Mouse (Mus musculus): ENCODE results near the gene Fam180a. TPM values are rescaled to one million over a fixed set of nuclear protein-coding genes. Genes with fewer than 3 reads are reported as not detected.

Gene Fam180a
- polyA plus RNA-seq, 1 experiment from 2014 or later: not detected

DNA sequence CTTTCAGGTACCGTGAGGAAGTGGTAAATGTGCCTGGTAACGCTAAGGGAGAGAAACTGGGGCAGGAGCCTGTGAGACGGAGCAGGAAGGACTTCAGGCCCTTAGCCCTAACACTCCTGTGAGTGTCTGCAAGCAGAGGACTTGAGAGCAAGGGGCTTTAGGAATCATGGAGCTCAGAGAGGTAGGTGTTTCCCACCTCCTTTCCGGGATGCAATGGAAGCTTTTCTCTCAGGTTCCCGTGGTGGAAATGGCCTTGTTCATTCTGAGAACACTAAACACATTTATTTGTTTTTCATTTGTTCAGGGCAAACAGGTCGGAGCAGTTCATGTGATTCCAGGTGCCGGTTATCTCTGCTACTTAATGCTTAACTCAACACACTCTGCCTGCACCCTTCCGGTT lies 11.9 kb upstream of the Fam180a start:
- no peak overlapping the region for H3K4me3 ChIP-seq
- DNase-seq (ENCODE audit: low spot score): no peak
- H3K9me3 ChIP-seq: no peaks in the 10 kb centered on the region
- no peaks in the 10 kb centered on the region for H3K27me3 ChIP-seq (replicated peaks; ENCODE audit: low read depth, poor library complexity, severe bottlenecking)
- no peaks in the 10 kb centered on the region for H3K36me3 ChIP-seq (replicated peaks)
- H3K27ac ChIP-seq (replicated peaks): no peak overlapping the region
- WGBS: 78% methylated on average over 8 of the region's 8 CpGs
- peaks cover 10% of the 10 kb centered on the region for H3K4me1 ChIP-seq

DNA sequence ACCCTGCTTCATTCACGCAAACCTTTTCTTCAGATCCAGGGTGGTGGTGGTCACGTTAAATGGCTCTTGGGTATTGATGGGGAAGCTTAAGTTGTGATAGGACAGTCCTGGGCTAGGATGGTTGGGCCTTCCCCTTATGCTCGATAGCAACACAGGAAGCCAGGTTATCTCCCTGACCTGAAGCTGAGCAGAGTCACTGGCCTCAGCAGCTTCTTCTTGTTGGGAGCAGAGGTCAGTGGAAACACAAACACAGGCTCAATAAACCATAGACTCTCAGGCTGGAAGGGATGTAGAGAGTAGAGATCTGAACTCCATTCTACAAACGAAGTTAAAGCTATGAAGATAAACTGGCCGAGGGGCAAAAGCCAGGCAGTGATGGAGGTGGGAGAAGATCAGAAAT lies 9.5 kb upstream of the Fam180a start:
- Histone ChIP-seq H3K36me3 (replicated peaks) (no peaks in the 10 kb centered on the region), H3K4me3 (no peak overlapping the region), H3K27me3 (replicated peaks; ENCODE audit: low read depth, poor library complexity, severe bottlenecking) (no peaks in the 10 kb centered on the region), H3K27ac (replicated peaks) (no peak overlapping the region), H3K9me3 (no peaks in the 10 kb centered on the region), H3K4me1 (peaks cover 20% of the 10 kb centered on the region)
- WGBS: 61% methylated on average over 5 of the region's 5 CpGs
- DNase-seq (ENCODE audit: low spot score): no peak

DNA sequence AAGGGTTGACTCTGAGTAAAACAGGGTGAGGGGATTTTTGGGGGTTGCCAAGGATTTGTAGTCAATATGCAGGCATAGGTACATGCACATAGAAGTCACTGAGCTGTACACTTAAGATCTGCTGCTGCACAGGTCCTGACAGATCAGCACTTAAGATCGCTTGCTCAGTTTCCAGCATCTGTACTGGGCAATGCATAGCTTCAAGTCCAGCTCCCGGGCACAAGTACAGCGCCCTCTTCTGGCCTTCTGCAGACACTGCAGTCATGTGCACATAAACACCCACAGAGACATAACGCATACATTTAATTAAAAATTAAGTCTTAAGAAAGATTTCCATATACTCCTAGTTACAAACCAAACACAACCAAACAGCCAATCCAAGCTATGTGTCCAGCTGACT lies 8.3 kb upstream of the Fam180a start:
- Histone ChIP-seq H3K36me3 (replicated peaks) (no peaks in the 10 kb centered on the region), H3K4me1 (peaks cover 20% of the 10 kb centered on the region), H3K27me3 (replicated peaks; ENCODE audit: low read depth, poor library complexity, severe bottlenecking) (no peaks in the 10 kb centered on the region), H3K9me3 (no peaks in the 10 kb centered on the region), H3K27ac (replicated peaks) (no peak overlapping the region), H3K4me3 (no peak overlapping the region)
- WGBS: 74% methylated on average over 4 of the region's 4 CpGs
- DNase-seq (ENCODE audit: low spot score): no peak

DNA sequence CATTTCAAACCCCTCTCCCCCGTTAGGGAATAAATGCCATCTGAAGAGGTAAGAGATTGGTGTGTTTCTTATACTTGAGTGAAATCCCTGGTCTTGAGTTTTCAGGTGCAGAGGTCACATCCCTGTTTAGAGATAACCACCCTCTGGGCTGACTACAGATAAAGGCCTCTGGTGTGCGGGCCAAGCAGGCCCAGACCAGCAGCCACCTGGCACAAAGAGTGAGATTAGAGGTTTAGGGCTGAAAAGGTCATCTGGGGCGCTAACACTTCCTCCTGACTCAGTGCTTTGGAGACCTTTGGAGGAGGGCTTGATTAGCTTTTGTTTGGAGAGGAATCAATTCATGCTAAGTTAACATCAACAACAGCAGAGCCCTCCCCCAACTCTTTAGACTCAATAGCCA lies 7.7 kb upstream of the Fam180a start:
- no peak for DNase-seq (ENCODE audit: low spot score)
- peaks cover 16% of the 10 kb centered on the region for H3K4me1 ChIP-seq
- H3K36me3 ChIP-seq (replicated peaks): no peaks in the 10 kb centered on the region
- 26% methylated on average over 3 of the region's 3 CpGs for WGBS
- no peaks in the 10 kb centered on the region for H3K27me3 ChIP-seq (replicated peaks; ENCODE audit: low read depth, poor library complexity, severe bottlenecking)
- no peak overlapping the region for H3K27ac ChIP-seq (replicated peaks)
- H3K9me3 ChIP-seq: no peaks in the 10 kb centered on the region
- H3K4me3 ChIP-seq: no peak overlapping the region

DNA sequence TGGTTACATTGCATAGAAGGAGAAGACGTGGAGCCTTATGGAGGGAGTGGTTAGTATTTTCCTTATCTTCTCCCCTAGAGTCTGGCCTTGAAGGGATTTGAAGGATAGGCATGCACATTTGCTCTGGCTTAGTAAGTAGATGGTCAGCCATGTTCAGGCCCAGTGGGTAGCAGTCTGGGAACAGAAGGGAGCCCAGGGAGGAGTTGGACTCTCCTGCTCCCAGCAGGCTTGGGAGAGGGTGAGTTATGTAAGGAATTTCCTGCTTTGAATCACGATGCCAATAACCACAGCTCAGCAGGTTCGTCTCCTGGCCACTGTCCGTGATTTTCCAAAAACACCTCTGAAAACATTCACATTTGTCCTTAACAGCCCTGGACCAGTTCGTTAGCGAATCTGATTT lies 4.9 kb upstream of the Fam180a start:
- Histone ChIP-seq H3K36me3 (replicated peaks) (no peaks in the 10 kb centered on the region), H3K4me1 (peaks cover 14% of the 10 kb centered on the region; the same call in 1 of the 2 replicates), H3K27ac (replicated peaks) (no peak overlapping the region; the same call in 1 of the 2 replicates), H3K27me3 (replicated peaks; ENCODE audit: low read depth, poor library complexity, severe bottlenecking) (no peaks in the 10 kb centered on the region), H3K4me3 (no peak overlapping the region), H3K9me3 (no peaks in the 10 kb centered on the region)
- no peak for DNase-seq (ENCODE audit: low spot score)
- 52% methylated on average over 6 of the region's 6 CpGs for WGBS

DNA sequence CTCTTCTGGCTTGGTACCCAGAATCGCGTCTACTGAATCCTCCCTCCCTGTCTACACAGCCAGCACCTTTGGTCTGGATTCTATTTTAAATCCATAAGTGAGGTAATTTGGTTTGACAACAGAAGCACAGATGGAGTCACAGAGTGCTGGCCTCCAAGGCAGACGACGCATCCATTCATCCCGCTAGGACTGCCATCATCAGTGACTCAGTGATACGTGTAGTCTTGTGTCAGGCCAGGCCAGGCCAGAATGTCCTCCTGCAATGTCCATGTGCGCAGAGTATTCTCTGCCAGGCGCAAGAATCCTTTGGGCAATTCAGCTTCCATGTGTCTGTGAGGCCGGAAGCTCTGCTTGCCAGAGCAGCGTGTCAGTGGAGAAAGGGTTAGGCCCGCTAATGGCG lies 4.0 kb upstream of the Fam180a start:
- H3K27me3 ChIP-seq (replicated peaks; ENCODE audit: low read depth, poor library complexity, severe bottlenecking): no peaks in the 10 kb centered on the region
- peaks cover 16% of the 10 kb centered on the region; the same call in 1 of the 2 replicates for H3K4me1 ChIP-seq
- DNase-seq (ENCODE audit: low spot score): no peak
- no peak overlapping the region for H3K4me3 ChIP-seq
- WGBS: 96% methylated on average over 12 of the region's 12 CpGs
- no peaks in the 10 kb centered on the region for H3K36me3 ChIP-seq (replicated peaks)
- H3K27ac ChIP-seq (replicated peaks): no peak overlapping the region
- no peaks in the 10 kb centered on the region for H3K9me3 ChIP-seq

DNA sequence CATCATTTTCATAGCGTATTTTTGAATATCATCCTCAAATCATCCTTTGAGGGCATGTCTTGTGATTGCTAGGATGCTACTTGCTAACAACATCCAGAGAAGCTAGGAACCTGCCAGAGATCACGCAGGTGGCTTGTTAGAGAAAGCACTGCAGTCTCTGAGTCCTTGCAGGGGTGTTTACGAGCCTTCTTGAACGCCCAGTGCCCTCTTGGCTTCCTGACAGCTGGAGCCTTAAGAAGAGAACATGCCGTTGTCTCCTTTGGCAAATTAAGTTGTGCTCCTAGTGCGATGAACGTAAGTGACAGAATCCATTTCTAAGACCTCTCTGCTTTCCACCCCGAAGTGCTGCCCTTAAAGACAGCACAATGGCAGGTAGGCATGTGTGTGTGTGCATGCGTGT lies 1.6 kb downstream of the Fam180a start:
- 81% methylated on average over 9 of the region's 9 CpGs for WGBS
- no peak for DNase-seq (ENCODE audit: low spot score)
- Histone ChIP-seq H3K36me3 (replicated peaks) (no peaks in the 10 kb centered on the region), H3K9me3 (no peaks in the 10 kb centered on the region), H3K27me3 (replicated peaks; ENCODE audit: low read depth, poor library complexity, severe bottlenecking) (no peaks in the 10 kb centered on the region), H3K27ac (replicated peaks) (no peak overlapping the region), H3K4me3 (no peak overlapping the region), H3K4me1 (0 out of 2 replicates have a peak, but pooled peaks cover 3% of the 10 kb centered on the region)

DNA sequence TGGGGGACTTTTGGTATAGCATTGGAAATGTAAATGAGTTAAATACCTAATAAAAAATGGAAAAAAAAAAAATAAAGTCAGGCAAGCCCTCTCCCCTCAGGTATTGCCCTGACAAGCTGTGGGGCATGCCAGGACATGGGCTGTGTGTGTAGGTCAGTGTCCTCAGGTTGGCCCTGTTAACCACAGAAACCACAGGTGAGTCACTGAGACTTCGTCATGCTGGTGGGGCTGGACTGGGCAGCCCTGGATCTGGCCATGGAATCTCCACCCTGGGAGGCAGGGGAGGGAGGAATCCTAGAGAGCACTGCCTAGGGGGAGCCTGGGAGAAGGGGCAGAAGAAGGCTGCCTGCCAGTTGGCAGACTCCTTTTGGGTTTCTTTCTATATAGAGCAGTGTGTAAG lies 2.9 kb downstream of the Fam180a start:
- Histone ChIP-seq H3K36me3 (replicated peaks) (no peaks in the 10 kb centered on the region), H3K4me1 (0 out of 2 replicates have a peak, but pooled peaks cover 3% of the 10 kb centered on the region), H3K9me3 (no peaks in the 10 kb centered on the region), H3K27me3 (replicated peaks; ENCODE audit: low read depth, poor library complexity, severe bottlenecking) (no peaks in the 10 kb centered on the region), H3K27ac (replicated peaks) (no peak overlapping the region), H3K4me3 (no peak overlapping the region)
- no peak for DNase-seq (ENCODE audit: low spot score)
- 71% methylated on average over 1 of the region's 1 CpGs for WGBS

DNA sequence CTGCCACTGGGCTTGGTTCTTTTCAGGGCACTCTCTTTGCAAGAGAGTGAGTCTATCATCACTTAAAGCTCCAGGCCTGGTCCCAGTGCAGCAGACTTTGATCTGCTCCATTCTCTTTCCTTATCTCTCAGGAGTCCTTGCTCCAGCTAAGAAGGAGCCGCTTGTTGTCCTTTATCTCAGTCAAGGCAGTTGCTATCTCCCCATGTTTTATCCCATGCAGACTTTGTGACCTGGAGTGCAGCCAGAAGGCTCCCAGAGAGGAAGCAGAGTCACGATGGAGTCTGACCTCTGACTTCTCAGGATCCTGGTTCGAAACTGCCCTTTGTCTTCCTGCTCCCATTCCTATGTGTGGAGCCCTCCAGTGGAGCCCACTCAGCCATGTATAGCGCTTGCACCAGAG lies 4.8 kb downstream of the Fam180a start:
- 74% methylated on average over 4 of the region's 4 CpGs for WGBS
- Histone ChIP-seq H3K4me1 (0 out of 2 replicates have a peak, but pooled peaks cover 3% of the 10 kb centered on the region), H3K27ac (replicated peaks) (no peak overlapping the region), H3K27me3 (replicated peaks; ENCODE audit: low read depth, poor library complexity, severe bottlenecking) (no peaks in the 10 kb centered on the region), H3K36me3 (replicated peaks) (no peaks in the 10 kb centered on the region), H3K4me3 (no peak overlapping the region), H3K9me3 (no peaks in the 10 kb centered on the region)
- no peak for DNase-seq (ENCODE audit: low spot score)

DNA sequence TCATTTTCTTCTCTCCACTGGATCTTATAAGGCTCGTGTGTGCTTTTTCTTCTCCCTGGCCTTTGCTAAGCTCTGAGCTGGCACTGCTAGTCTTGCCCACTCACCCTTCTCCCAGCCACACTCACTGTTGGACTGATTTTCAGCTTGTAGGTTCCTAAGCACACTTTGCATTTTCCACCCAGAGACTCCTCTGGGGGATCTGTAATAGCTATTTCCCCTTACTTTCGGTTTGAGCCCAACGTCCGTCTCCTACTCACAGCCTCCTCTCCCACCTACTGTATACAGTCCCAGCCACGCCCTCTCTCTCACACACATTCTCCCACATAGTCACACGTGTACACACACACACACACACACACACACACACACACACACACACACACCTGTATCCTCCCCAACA lies 6.1 kb downstream of the Fam180a start:
- no peak for DNase-seq (ENCODE audit: low spot score)
- Histone ChIP-seq H3K27ac (replicated peaks) (no peak overlapping the region), H3K9me3 (no peaks in the 10 kb centered on the region), H3K36me3 (replicated peaks) (no peaks in the 10 kb centered on the region), H3K4me1 (no peaks in the 10 kb centered on the region), H3K4me3 (no peak overlapping the region), H3K27me3 (replicated peaks; ENCODE audit: low read depth, poor library complexity, severe bottlenecking) (no peaks in the 10 kb centered on the region)
- WGBS: 82% methylated on average over 6 of the region's 6 CpGs

DNA sequence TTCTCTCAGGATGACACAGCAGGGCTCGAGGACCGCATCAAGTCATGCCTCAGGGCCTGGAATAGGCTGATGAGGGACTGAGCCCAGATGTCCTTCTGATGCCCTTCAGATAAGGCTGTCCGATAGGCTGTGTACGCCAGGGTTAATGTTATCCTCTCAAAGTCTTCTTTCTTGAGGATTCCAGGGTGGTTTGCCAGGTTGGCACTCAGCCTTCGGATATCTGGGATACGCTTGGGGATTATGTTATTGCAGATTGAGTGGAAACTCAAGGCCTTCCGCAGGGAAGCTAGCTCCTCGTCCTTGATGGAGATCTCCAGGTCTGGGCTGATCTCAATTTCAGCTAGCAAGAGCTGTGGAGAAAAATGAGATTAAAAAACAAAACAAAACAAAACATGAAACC lies 12.4 kb downstream of the Fam180a start:
- Histone ChIP-seq H3K27ac (replicated peaks) (no peak overlapping the region), H3K9me3 (no peaks in the 10 kb centered on the region), H3K27me3 (replicated peaks; ENCODE audit: low read depth, poor library complexity, severe bottlenecking) (no peaks in the 10 kb centered on the region), H3K36me3 (replicated peaks) (no peaks in the 10 kb centered on the region), H3K4me1 (no peaks in the 10 kb centered on the region), H3K4me3 (no peak overlapping the region)
- DNase-seq (ENCODE audit: low spot score): no peak
- WGBS: 91% methylated on average over 8 of the region's 8 CpGs

DNA sequence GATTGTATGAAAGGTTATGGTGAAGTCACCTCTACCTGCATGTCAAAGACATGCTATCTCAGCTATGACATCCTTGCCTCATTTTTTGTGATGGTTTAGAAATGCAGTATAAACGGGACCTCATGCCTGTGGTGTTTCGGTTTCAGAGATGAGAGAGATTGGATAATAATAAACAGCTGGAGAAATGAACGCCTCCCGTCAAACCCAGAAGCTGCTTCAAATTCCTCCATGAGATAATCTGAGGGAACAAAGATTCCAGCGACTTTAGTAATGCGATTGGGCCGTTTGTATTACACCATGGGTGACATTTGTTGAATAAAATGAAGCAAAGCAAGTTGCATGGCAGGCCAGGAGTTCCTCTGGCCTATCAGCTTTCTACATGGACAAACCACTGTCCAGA lies 16.5 kb downstream of the Fam180a start:
- Histone ChIP-seq H3K4me1 (no peaks in the 10 kb centered on the region), H3K27ac (replicated peaks) (no peak overlapping the region), H3K36me3 (replicated peaks) (no peaks in the 10 kb centered on the region), H3K4me3 (no peak overlapping the region), H3K27me3 (replicated peaks; ENCODE audit: low read depth, poor library complexity, severe bottlenecking) (no peaks in the 10 kb centered on the region), H3K9me3 (no peaks in the 10 kb centered on the region)
- no peak for DNase-seq (ENCODE audit: low spot score)
- WGBS: 57% methylated on average over 7 of the region's 7 CpGs

DNA sequence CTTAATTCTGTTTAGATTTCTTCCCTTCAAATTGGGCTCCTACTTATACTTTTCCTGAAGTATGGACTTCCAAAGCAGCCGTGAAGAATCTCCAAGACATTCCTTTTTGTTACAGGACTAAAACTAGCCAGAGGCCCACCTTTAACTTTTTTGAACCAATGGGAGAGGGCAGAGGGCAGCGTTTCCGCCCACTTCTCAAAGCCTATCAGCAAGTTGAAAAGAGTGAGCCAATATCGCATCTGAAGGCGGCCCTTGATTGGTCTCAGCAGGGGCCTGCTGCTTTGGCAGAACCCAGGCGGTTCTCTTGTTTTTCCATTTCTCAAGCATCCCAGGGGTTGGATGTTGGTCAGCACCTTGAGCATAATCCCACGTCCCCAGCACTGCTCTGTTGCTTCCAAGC lies 17.9 kb downstream of the Fam180a start, which contains the start of gene Slc13a4:
Gene Slc13a4, minus strand, starts transcription at position 95 of the 400 bp plus-strand sequence.
- Histone ChIP-seq H3K4me1 (no peaks in the 10 kb centered on the region), H3K27me3 (replicated peaks; ENCODE audit: low read depth, poor library complexity, severe bottlenecking) (no peaks in the 10 kb centered on the region), H3K36me3 (replicated peaks) (no peaks in the 10 kb centered on the region), H3K4me3 (no peak within 1 kb of the TSS), H3K9me3 (no peaks in the 10 kb centered on the region), H3K27ac (replicated peaks) (no peak within 1 kb of the TSS)
- 19% methylated on average over 7 of the region's 7 CpGs for WGBS
- no peak for DNase-seq (ENCODE audit: low spot score)

DNA sequence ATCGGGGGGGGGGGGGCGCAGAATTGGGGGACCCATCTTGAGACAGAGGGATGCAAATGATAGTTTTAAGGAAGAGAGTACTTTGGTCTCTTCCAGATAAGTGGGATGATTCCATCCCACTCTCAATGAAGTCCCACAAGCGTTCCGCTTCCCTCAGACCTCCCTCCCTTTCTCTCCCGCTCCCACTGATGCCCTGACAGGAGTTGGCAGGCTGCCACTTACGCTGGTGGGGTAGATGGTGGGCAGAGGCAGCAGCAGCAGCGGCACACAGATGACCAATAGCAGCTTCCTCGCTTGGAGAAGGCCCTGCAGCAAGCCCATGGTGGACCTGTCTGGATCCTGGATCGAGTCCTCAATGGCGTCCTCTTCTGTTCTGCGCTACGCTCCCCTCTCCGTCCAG lies 18.8 kb downstream of the Fam180a start:
- WGBS: 86% methylated on average over 13 of the region's 13 CpGs
- H3K36me3 ChIP-seq (replicated peaks): no peaks in the 10 kb centered on the region

More for the DNA sequence above, 18.8 kb downstream of the Fam180a start:
- Histone ChIP-seq H3K4me3 (no peak overlapping the region), H3K27ac (replicated peaks) (no peak overlapping the region), H3K27me3 (replicated peaks; ENCODE audit: low read depth, poor library complexity, severe bottlenecking) (no peaks in the 10 kb centered on the region), H3K4me1 (no peaks in the 10 kb centered on the region), H3K9me3 (no peaks in the 10 kb centered on the region)
- no peak for DNase-seq (ENCODE audit: low spot score)
